Mouse (Mus musculus) erythroid progenitor cell, adult 5-6 weeks (primary cell): ENCODE measurements around the gene Gm4737. TPM values are rescaled to one million over a fixed set of nuclear protein-coding genes. Genes with fewer than 3 reads are reported as not detected.

ENCODE experiments used
- total RNA-seq, 2 experiments: library from RNA; stranded (forward) in 1 of 2; stranded (reverse) in 1 of 2; fragments of 150-400 nt in 1 of 2; fragments of 186-747, 209-891 nt in 1 of 2; gene quantifications; 2 replicates each; pipeline versions ENCODE4 v1.2.3 to v1.2.4; 2015 to 2017; ENCODE audit warnings: low replicate concordance in 2 of 2

Gene Gm4737
- total RNA-seq, 2 experiments from 2014 or later, result 1.8 TPM; not detected in 1

Other genes starting within 250 kb of the Gm4737 start
- 6.5 TPM in 1 of 2 replicates, not detected in the other for gene Phldb2, start 201.5 kb downstream of the Gm4737 start, total RNA-seq (2015; ENCODE audit: low replicate concordance)
- gene Phldb2, start 201.5 kb downstream of the Gm4737 start, total RNA-seq (2017; ENCODE audit: low replicate concordance), result not detected in 2 replicates
- gene Plcxd2, start 144.9 kb downstream of the Gm4737 start, total RNA-seq (2015; ENCODE audit: low replicate concordance), result 0.42 and 0.72 TPM in 2 replicates
- gene Plcxd2, start 144.9 kb downstream of the Gm4737 start, total RNA-seq (2017; ENCODE audit: low replicate concordance), result 0.39 and 0.83 TPM in 2 replicates
- 0.42 and 2.9 TPM in 2 replicates for gene Cd96, start 34.8 kb downstream of the Gm4737 start, total RNA-seq (2015; ENCODE audit: low replicate concordance)
- gene Cd96, start 34.8 kb downstream of the Gm4737 start, total RNA-seq (2017; ENCODE audit: low replicate concordance), result 1.4 and 4.2 TPM in 2 replicates